ENCODE assay signal across 8 mouse cellular contexts in genomic region chr7:4479674-4480073, GRCm38 (mm10). TPM values are rescaled to one million over a fixed set of nuclear protein-coding genes. Genes with fewer than 3 reads are reported as not detected.
A peak's percentile ranks its signal among the peaks of the same experiment; 100 is the strongest.
DNase-seq lines count a peak whose midpoint lies in the region; ATAC-seq lines count a peak whose summit lies in the region.

No protein-coding gene starts in this region.

- H3K9me3 ChIP-seq in heart, embryonic 10.5 days = no peaks in the 10 kb centered on the region
- H3K9me3 ChIP-seq in hindbrain, embryonic 13.5 days = no peaks in the 10 kb centered on the region
- no peaks in the 10 kb centered on the region for H3K9me3 ChIP-seq in lung, embryonic 15.5 days
- H3K9me3 ChIP-seq in stomach, embryonic 16.5 days (replicated peaks; ENCODE audit: control insufficient read depth, low read length) = no peaks in the 10 kb centered on the region

- H3K27me3 ChIP-seq in heart, embryonic 10.5 days (ENCODE audit: insufficient read depth, poor library complexity, severe bottlenecking) = peaks cover 17% of the 10 kb centered on the region
- H3K27me3 ChIP-seq in hindbrain, embryonic 13.5 days = peaks cover 30% of the 10 kb centered on the region
- peaks cover 4% of the 10 kb centered on the region; the same call in 1 of the 2 replicates for H3K27me3 ChIP-seq in lung, embryonic 15.5 days
- no peaks in the 10 kb centered on the region for H3K27me3 ChIP-seq in stomach, embryonic 16.5 days (ENCODE audit: control insufficient read depth, insufficient read depth, low read length)

- no peak overlapping the region for H3K4me2 ChIP-seq in hindbrain, embryonic 13.5 days
- H3K4me2 ChIP-seq in lung, embryonic 15.5 days = peak overlapping the region; percentile 88; the same call in 1 of the 2 replicates
- H3K4me2 ChIP-seq in stomach, embryonic 16.5 days (ENCODE audit: low read depth, low read length) = no peak overlapping the region

- H3K36me3 ChIP-seq in heart, embryonic 10.5 days = peaks cover 40% of the 10 kb centered on the region
- peaks cover 44% of the 10 kb centered on the region for H3K36me3 ChIP-seq in hindbrain, embryonic 13.5 days
- peaks cover 34% of the 10 kb centered on the region for H3K36me3 ChIP-seq in lung, embryonic 15.5 days
- H3K36me3 ChIP-seq in stomach, embryonic 16.5 days (ENCODE audit: control insufficient read depth, insufficient read depth, low read length) = peaks cover 20% of the 10 kb centered on the region

- WGBS in heart, embryonic 10.5 days = 24% methylated on average over 6 of the region's 6 CpGs
- 26% methylated on average over 6 of the region's 6 CpGs for WGBS in hindbrain, embryonic 13.5 days
- 28% methylated on average over 6 of the region's 6 CpGs for WGBS in lung, embryonic 15.5 days
- WGBS in stomach, embryonic 16.5 days = 28% methylated on average over 6 of the region's 6 CpGs

- peaks cover 22% of the 10 kb centered on the region for H3K4me1 ChIP-seq in heart, embryonic 10.5 days
- peaks cover 21% of the 10 kb centered on the region for H3K4me1 ChIP-seq in hindbrain, embryonic 13.5 days (replicated peaks)
- H3K4me1 ChIP-seq in lung, embryonic 15.5 days = peaks cover 25% of the 10 kb centered on the region
- peaks cover 19% of the 10 kb centered on the region for H3K4me1 ChIP-seq in stomach, embryonic 16.5 days (ENCODE audit: control insufficient read depth, insufficient read depth, low read length)

- no peak for ATAC-seq in hindbrain, embryonic 13.5 days (ENCODE audit: low FRiP score)
- ATAC-seq in lung, embryonic 15.5 days (ENCODE audit: borderline replicate concordance, extremely low read depth, low FRiP score, low TSS enrichment) = no peak
- no peak for ATAC-seq in stomach, embryonic 16.5 days (ENCODE audit: insufficient read depth, low FRiP score)

- H3K4me3 ChIP-seq in heart, embryonic 10.5 days = peak overlapping the region; percentile 74
- H3K4me3 ChIP-seq in hindbrain, embryonic 13.5 days = no peak overlapping the region
- no peak overlapping the region for H3K4me3 ChIP-seq in lung, embryonic 15.5 days
- no peak overlapping the region for H3K4me3 ChIP-seq in stomach, embryonic 16.5 days (replicated peaks; ENCODE audit: low read length)

- 0 out of 2 replicates have a peak overlapping the region, but pooled peaks have one; percentile 8 for H3K9ac ChIP-seq in hindbrain, embryonic 13.5 days
- no peak overlapping the region for H3K9ac ChIP-seq in lung, embryonic 15.5 days
- no peak overlapping the region for H3K9ac ChIP-seq in stomach, embryonic 16.5 days (ENCODE audit: low read length)

- DNase-seq in heart, embryonic 10.5 days (ENCODE audit: low spot score) = no peak
- DNase-seq in heart, adult 8-10 months (ENCODE audit: low spot score) = no peak
- peak; percentile 21 to 44 for DNase-seq in CD8-positive naive resting alpha-beta T cell, adult 2 months (ENCODE audit: low read depth in 2 of 2, low spot score in 2 of 2)
- DNase-seq in cerebellum, postnatal 36 days = peak; percentile 54 to 60
- no peak for DNase-seq in ovary, postnatal 10 days (ENCODE audit: low spot score)

- H3K27ac ChIP-seq in heart, embryonic 10.5 days = no peak overlapping the region
- H3K27ac ChIP-seq in hindbrain, embryonic 13.5 days = no peak overlapping the region
- H3K27ac ChIP-seq in lung, embryonic 15.5 days = 0 out of 2 replicates have a peak overlapping the region, but pooled peaks have one; percentile 97
- H3K27ac ChIP-seq in stomach, embryonic 16.5 days (ENCODE audit: low read length) = peak overlapping the region; percentile 96

RNA-seq across cellular contexts. Expression of gene Eps8l1, which starts 19.2 kb away (rescaled TPM):
- polyA plus RNA-seq in heart, embryonic 10.5 days (2016; fragmentation: Nextera tagmentation; extraction: Ambion mirVana) = 1.7 and 4.6 TPM in 2 replicates
- total RNA-seq in heart, adult 8-10 months (2022) = 1 to 10 TPM; 1.3 to 5.8 (median 3.6) TPM
- polyA plus RNA-seq in hindbrain, embryonic 13.5 days (2015; fragmentation: Nextera tagmentation; extraction: Ambion mirVana) = 9.3 and 10.6 TPM in 2 replicates
- 14.1 and 15.5 TPM in 2 replicates for polyA plus RNA-seq in lung, embryonic 15.5 days (2015; fragmentation: Nextera tagmentation; extraction: Ambion mirVana)
- 12.1 and 15.0 TPM in 2 replicates for polyA plus RNA-seq in stomach, embryonic 16.5 days (2015; fragmentation: Nextera tagmentation; extraction: Ambion mirVana)

RNA-seq across cellular contexts. Expression of gene Ppp1r12c, which starts 21.8 kb away (rescaled TPM):
- polyA plus RNA-seq in heart, embryonic 10.5 days (2016; fragmentation: Nextera tagmentation; extraction: Ambion mirVana) = 30.9 and 46.0 TPM in 2 replicates
- 10 to 100 TPM; 55.6 to 74.8 (median 61.6) TPM for total RNA-seq in heart, adult 8-10 months (2022)
- polyA plus RNA-seq in hindbrain, embryonic 13.5 days (2015; fragmentation: Nextera tagmentation; extraction: Ambion mirVana) = 39.6 and 49.7 TPM in 2 replicates
- polyA plus RNA-seq in lung, embryonic 15.5 days (2015; fragmentation: Nextera tagmentation; extraction: Ambion mirVana) = 41.6 and 49.0 TPM in 2 replicates
- polyA plus RNA-seq in stomach, embryonic 16.5 days (2015; fragmentation: Nextera tagmentation; extraction: Ambion mirVana) = 20.3 and 22.3 TPM in 2 replicates

RNA-seq across cellular contexts. Expression of gene Rdh13, which starts 34.2 kb away (rescaled TPM):
- polyA plus RNA-seq in heart, embryonic 10.5 days (2016; fragmentation: Nextera tagmentation; extraction: Ambion mirVana) = 32.9 and 37.0 TPM in 2 replicates
- total RNA-seq in heart, adult 8-10 months (2022) = 10 to 100 TPM; 28.9 to 38.3 (median 32.6) TPM
- polyA plus RNA-seq in hindbrain, embryonic 13.5 days (2015; fragmentation: Nextera tagmentation; extraction: Ambion mirVana) = 37.2 and 37.7 TPM in 2 replicates
- polyA plus RNA-seq in lung, embryonic 15.5 days (2015; fragmentation: Nextera tagmentation; extraction: Ambion mirVana) = 20.9 and 22.1 TPM in 2 replicates
- 28.1 and 32.8 TPM in 2 replicates for polyA plus RNA-seq in stomach, embryonic 16.5 days (2015; fragmentation: Nextera tagmentation; extraction: Ambion mirVana)

RNA-seq across cellular contexts. Expression of gene Tnnt1, which starts 36.5 kb away (rescaled TPM):
- 97.0 and 167 TPM in 2 replicates for polyA plus RNA-seq in heart, embryonic 10.5 days (2016; fragmentation: Nextera tagmentation; extraction: Ambion mirVana)
- 10 to 100 TPM; 12.4 to 22.1 (median 19.0) TPM for total RNA-seq in heart, adult 8-10 months (2022)
- polyA plus RNA-seq in hindbrain, embryonic 13.5 days (2015; fragmentation: Nextera tagmentation; extraction: Ambion mirVana) = 7.4 and 7.5 TPM in 2 replicates
- polyA plus RNA-seq in lung, embryonic 15.5 days (2015; fragmentation: Nextera tagmentation; extraction: Ambion mirVana) = 13.4 and 23.1 TPM in 2 replicates
- 26.7 and 111 TPM in 2 replicates for polyA plus RNA-seq in stomach, embryonic 16.5 days (2015; fragmentation: Nextera tagmentation; extraction: Ambion mirVana)

RNA-seq across cellular contexts. Expression of gene Tnni3, which starts 44.4 kb away (rescaled TPM):
- 960 and 1,463 TPM in 2 replicates for polyA plus RNA-seq in heart, embryonic 10.5 days (2016; fragmentation: Nextera tagmentation; extraction: Ambion mirVana)
- total RNA-seq in heart, adult 8-10 months (2022) = over 10,000 TPM in 3 of 4 experiments, 1,000 to 10,000 TPM in 1; 9,443 to 11,840 (median 11,050) TPM
- 3.8 and 3.9 TPM in 2 replicates for polyA plus RNA-seq in hindbrain, embryonic 13.5 days (2015; fragmentation: Nextera tagmentation; extraction: Ambion mirVana)
- polyA plus RNA-seq in lung, embryonic 15.5 days (2015; fragmentation: Nextera tagmentation; extraction: Ambion mirVana) = 79.8 and 114 TPM in 2 replicates
- polyA plus RNA-seq in stomach, embryonic 16.5 days (2015; fragmentation: Nextera tagmentation; extraction: Ambion mirVana) = 5.1 and 7.4 TPM in 2 replicates

Comparison
In these comparisons a context has a peak if more than half of its experiments do, and no peak if none do; other contexts are left out.
1. DNase-seq: peak in CD8-positive naive resting alpha-beta T cell, adult 2 months (2 of 2) and cerebellum, postnatal 36 days (2 of 2); none in heart, embryonic 10.5 days (single experiment), heart, adult 8-10 months (single experiment) and ovary, postnatal 10 days (single experiment).
2. H3K27ac ChIP-seq: peak in lung, embryonic 15.5 days (single experiment) and stomach, embryonic 16.5 days (single experiment); none in heart, embryonic 10.5 days (single experiment) and hindbrain, embryonic 13.5 days (single experiment).